Mouse (Mus musculus) spleen, adult 2 months (tissue): ENCODE measurements around the gene Nit1.

Experiments used
- CTCF ChIP-seq: fragments of 200-500 bp; IDR thresholded peaks from 2 replicates; pipeline ENCODE4 v1.5.1; 2011; ENCODE audit warnings: mild to moderate bottlenecking, inconsistent platforms; ENCODE audit not compliant: insufficient read depth, insufficient read length, insufficient replicate concordance; ENCODE audit errors: extremely low read depth
- POLR2A ChIP-seq: fragments of 200-500 bp; IDR thresholded peaks from 2 replicates; pipeline ENCODE4 v1.6.1; 2011; ENCODE audit warnings: low read depth, low read length, inconsistent platforms

GRCm38 (mm10) chr1:171345225-171346094 lies at the start of gene Nit1, which contains the start of gene Pfdn2:
- TF ChIP-seq CTCF (no peak), POLR2A (peak; percentile 89)
